Mouse (Mus musculus) thymus, adult 2 months (tissue): ENCODE data around the gene 4930544D05Rik.

Source experiments
- CTCF ChIP-seq: fragments of 200-500 bp; IDR thresholded peaks from 2 replicates; pipeline ENCODE4 v1.5.1; 2012; ENCODE audit warnings: mild to moderate bottlenecking, control low read depth, low read length, moderate library complexity, borderline replicate concordance; ENCODE audit not compliant: control insufficient read depth, poor library complexity, insufficient read depth; ENCODE audit errors: extremely low read depth
- POLR2A ChIP-seq: fragments of 200-500 bp; IDR thresholded peaks from 2 replicates; pipeline ENCODE4 v1.6.1; 2012; ENCODE audit warnings: mild to moderate bottlenecking, low read length, control low read depth, moderate library complexity; ENCODE audit not compliant: control insufficient read depth, poor library complexity, insufficient read depth; ENCODE audit errors: extremely low read depth

- no peak for TF ChIP-seq CTCF
- TF ChIP-seq POLR2A, result no peak; the same call in 1 of the 2 replicates
Observed at GRCm38 (mm10) chr11:70647716-70648420, 32.2 kb downstream of the 4930544D05Rik start.
